Mouse (Mus musculus) cerebellum, adult 2 months (tissue): Measurements from ENCODE around the gene Itgb5.

Source experiments
- CTCF ChIP-seq: fragments of 200-500 bp; IDR thresholded peaks from 2 replicates; pipeline ENCODE4 v1.5.1; 2011; ENCODE audit warnings: low read depth, mild to moderate bottlenecking, control low read depth, low read length, moderate library complexity, borderline replicate concordance; ENCODE audit not compliant: insufficient read depth
- POLR2A ChIP-seq: fragments of 200-500 bp; IDR thresholded peaks from 2 replicates; pipeline ENCODE4 v1.6.1; 2011; ENCODE audit warnings: low read length, control low read depth, borderline replicate concordance; ENCODE audit not compliant: insufficient read depth

GRCm38 (mm10) chr16:33947664-33948571 lies 118.5 kb downstream of the Itgb5 start:
- TF ChIP-seq POLR2A (no peak), CTCF (no peak)
